Mouse (Mus musculus) megakaryocyte, embryonic 14.5 days (primary cell): ENCODE results near the gene Ywhah.

ENCODE experiments used
- FLI1 ChIP-seq: IDR thresholded peaks from 2 replicates; pipeline ENCODE4 v1.6.1; 2012; ENCODE audit warnings: low read length, inconsistent platforms, mixed read lengths
- GATA1 ChIP-seq: IDR thresholded peaks from 3 replicates; pipeline ENCODE4 v1.6.1; 2012; ENCODE audit warnings: mixed read lengths, low read length, inconsistent platforms, borderline replicate concordance

DNA sequence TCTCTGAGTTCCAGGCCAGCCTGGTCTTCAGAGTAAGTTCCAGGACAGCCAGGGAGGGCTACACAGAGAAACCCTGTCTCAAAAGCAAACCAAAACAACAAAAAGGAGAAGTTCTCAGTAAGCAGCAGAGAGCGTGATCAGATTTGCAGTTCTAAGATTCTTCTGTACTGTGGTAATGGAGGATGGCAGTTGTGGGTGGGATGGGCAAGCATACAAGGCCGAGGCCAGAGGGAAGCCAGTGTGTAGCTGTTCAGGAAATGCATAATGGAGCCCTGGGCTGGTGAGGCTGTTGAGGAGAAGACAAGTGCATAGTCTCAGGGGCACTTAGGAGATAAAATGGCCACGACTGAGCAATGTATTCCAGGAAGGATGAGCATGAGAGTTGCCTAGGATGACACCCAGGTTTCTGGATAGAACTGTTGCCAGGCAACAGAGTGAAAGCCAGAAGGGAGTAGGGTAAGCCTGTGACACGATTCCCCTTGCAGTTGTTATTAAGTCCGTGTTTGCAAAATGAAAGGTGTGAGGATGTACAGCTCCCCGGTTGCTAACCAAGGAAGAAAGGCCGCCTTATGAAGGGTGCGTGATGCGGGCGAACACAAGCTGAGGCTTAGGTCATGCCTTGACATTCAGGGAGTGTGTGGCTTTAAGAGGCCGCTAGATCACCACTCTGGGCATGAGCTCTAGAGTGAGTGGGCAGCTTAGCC, 13.0 kb upstream of the Ywhah start:
- TF ChIP-seq GATA1 (no peak), FLI1 (no peak)
